Mouse (Mus musculus) erythroblast, embryonic 14.5 days (primary cell): ENCODE data around the gene Atp9a. TPM values are rescaled to one million over a fixed set of nuclear protein-coding genes. Genes with fewer than 3 reads are reported as not detected.

Experiments
- H3K27me3 ChIP-seq: 2 replicates; pipeline ENCODE4 v1.6.1; 2012; ENCODE audit warnings: inconsistent platforms; ENCODE audit not compliant: control insufficient read depth
- H3K36me3 ChIP-seq: 2 replicates; pipeline ENCODE4 v1.6.1; 2012; ENCODE audit warnings: mild to moderate bottlenecking, inconsistent platforms; ENCODE audit not compliant: control insufficient read depth
- H3K4me1 ChIP-seq: 2 replicates; pipeline ENCODE4 v1.6.1; 2012; ENCODE audit warnings: inconsistent platforms; ENCODE audit not compliant: control insufficient read depth
- H3K4me3 ChIP-seq: replicated peaks from 2 replicates; pipeline ENCODE3; 2012; ENCODE audit warnings: moderate library complexity, mild to moderate bottlenecking, inconsistent platforms
- H3K9me3 ChIP-seq: 2 replicates; pipeline ENCODE4 v1.6.1; 2012; ENCODE audit warnings: low read length, inconsistent platforms, mixed read lengths; ENCODE audit not compliant: control insufficient read depth
- GATA1 ChIP-seq: IDR thresholded peaks from 2 replicates; pipeline ENCODE4 v1.6.1; 2012; ENCODE audit warnings: low read length, inconsistent platforms, mixed read lengths
- TAL1 ChIP-seq: IDR thresholded peaks from 3 replicates; pipeline ENCODE4 v1.6.1; 2012; ENCODE audit warnings: low read length, inconsistent platforms, mixed read lengths
- polyA plus RNA-seq: library from polyadenylated mRNA; stranded (reverse); fragments of >175 nt; gene quantifications from 2 replicates; pipeline ENCODE4 v1.2.3, GENCODE M21; 2012

Gene Atp9a
- polyA plus RNA-seq, 1 experiment, result 0.03 TPM

DNA sequence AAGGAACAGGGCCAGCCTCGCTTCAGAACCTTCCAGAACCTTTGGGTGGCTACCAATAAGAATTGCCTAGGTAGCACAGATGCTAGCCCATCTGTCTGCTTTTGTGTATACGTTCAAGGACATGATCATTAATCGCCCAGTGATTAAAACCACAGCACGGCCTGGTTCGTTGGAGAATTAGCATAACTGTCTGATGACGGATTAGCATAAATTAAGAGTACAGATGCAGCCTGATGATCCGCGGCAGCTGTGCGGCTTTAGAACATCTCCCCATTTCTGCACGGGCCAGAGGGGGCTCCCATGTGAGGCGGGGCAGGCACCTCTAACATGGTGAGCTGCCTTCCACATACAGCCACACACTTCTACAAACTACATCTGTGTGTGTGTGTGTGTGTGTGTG, 100.0 kb downstream of the Atp9a start:
- TF ChIP-seq GATA1 (no peak), TAL1 (no peak)
- Histone ChIP-seq H3K36me3 (no peaks in the 10 kb centered on the region; the same call in 1 of the 2 replicates), H3K9me3 (no peaks in the 10 kb centered on the region), H3K4me3 (no peak overlapping the region), H3K4me1 (no peaks in the 10 kb centered on the region), H3K27me3 (no peaks in the 10 kb centered on the region)

DNA sequence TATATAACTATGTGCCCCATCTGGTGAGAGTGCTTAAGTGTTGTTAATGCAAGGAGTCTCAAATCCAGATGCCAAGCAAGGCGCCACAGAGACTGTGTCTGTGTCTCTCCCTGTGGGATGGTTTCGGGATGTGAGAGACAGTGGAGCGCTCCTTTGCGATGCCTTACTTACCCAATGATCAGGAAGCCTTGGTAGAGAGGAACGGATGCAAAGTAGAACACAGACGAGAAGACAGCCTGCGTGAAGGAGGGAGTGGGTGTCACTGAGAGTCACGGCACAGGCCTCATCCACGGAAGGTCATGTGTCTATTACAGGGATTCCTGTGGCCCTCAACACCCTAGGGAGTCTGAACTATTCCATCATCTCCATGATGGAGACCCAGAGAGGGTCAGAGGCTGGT, 101.7 kb downstream of the Atp9a start:
- no peaks in the 10 kb centered on the region; the same call in 1 of the 2 replicates for H3K36me3 ChIP-seq
- H3K9me3 ChIP-seq, result no peaks in the 10 kb centered on the region
- no peaks in the 10 kb centered on the region for H3K4me1 ChIP-seq
- no peaks in the 10 kb centered on the region for H3K27me3 ChIP-seq
- no peak for TF ChIP-seq TAL1
- no peak for TF ChIP-seq GATA1
- H3K4me3 ChIP-seq, result no peak overlapping the region

DNA sequence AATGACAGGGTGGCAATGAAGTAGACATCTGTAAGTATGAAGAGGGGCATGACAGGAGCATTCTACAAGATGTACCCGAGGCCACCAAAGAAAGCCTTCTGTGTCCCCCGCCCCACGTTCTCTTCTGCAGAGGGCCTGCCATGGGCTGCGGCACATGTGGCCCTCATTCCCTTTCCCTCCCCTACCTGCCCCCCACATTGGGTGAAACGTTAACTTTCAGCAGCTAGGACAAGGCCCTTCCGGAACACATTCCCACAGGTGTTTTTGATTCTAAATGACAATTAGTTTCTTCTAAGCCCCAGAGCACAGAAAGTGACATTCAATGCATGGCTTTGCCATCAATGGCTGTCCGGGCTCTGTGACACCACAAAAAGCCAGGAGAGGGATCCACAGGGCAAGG, 107.3 kb downstream of the Atp9a start:
- Histone ChIP-seq H3K27me3 (peaks cover 3% of the 10 kb centered on the region; the same call in 1 of the 2 replicates), H3K4me3 (no peak overlapping the region), H3K4me1 (peaks cover 13% of the 10 kb centered on the region), H3K9me3 (no peaks in the 10 kb centered on the region), H3K36me3 (no peaks in the 10 kb centered on the region)
- TF ChIP-seq TAL1 (no peak), GATA1 (no peak)

DNA sequence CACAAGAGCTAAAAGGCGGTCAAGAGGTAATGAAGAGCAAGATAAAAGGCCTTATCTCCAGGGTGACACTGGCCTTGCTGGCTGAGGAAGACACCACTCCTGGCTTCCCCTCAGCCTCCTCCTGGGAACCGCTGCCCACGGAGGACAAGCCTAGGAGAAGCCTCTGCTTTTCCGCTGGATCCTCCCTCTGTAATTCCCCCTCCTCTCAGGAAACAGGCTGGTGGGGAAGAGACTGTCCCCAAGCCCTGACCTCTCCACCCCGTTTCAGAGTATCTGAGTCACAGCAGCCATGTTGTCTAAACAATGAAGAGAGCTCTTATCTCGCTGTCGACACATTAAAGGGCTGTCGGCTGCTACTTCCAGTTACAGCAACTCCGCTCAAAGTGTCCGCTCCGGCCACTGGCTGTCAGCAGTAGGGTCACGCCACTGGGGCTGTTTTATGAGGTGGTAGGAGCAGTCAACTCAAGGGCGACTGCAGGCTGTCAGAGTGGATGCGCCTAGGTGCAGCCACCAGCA, 108.8 kb downstream of the Atp9a start:
- H3K9me3 ChIP-seq, result no peaks in the 10 kb centered on the region
- peaks cover 13% of the 10 kb centered on the region for H3K4me1 ChIP-seq
- H3K27me3 ChIP-seq, result peaks cover 3% of the 10 kb centered on the region; the same call in 1 of the 2 replicates
- no peaks in the 10 kb centered on the region for H3K36me3 ChIP-seq
- TF ChIP-seq TAL1 (no peak), GATA1 (no peak)
- peak overlapping the region; percentile 16 for H3K4me3 ChIP-seq

DNA sequence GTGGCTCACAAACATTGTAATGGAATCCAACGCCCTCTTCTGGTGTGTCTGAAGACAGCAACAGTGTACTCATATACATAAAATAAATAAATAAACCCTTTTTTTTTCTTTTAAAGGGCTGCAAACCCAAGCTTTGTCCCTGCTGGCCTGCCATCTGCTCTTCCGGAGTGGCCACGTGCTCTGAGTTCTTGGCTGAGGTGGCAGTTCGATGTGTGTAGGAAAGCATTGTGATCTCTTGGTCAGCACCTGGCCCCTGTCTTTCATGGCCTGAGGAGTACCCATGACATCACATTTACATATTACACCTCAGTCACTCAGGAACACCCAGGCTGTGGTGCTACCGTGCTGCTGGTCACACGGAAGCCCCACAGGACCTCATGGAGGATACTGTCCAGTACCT, 109.7 kb downstream of the Atp9a start:
- peaks cover 13% of the 10 kb centered on the region for H3K4me1 ChIP-seq
- H3K9me3 ChIP-seq, result no peaks in the 10 kb centered on the region
- TF ChIP-seq GATA1 (no peak), TAL1 (no peak)
- no peak overlapping the region for H3K4me3 ChIP-seq
- H3K27me3 ChIP-seq, result peaks cover 3% of the 10 kb centered on the region; the same call in 1 of the 2 replicates
- no peaks in the 10 kb centered on the region for H3K36me3 ChIP-seq

DNA sequence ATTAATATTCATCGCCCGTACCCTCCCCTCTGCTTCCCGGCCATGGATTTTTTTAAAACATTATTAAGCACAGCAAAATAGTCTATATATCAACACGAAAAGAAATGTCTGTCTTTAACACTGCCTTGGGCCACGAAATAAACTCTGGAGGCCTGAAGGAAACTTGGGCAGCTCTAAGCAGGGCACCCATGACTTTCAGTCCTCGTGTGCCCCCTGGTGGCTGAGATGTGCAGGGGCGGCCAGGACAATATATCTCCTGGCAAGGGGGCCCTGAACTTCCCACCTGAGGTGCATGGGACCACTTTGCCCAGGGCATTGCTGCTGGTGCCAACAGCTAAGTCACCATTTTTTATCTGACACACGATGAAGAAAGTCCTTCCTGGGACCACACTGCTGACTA, 113.4 kb downstream of the Atp9a start:
- H3K4me3 ChIP-seq, result no peak overlapping the region

DNA sequence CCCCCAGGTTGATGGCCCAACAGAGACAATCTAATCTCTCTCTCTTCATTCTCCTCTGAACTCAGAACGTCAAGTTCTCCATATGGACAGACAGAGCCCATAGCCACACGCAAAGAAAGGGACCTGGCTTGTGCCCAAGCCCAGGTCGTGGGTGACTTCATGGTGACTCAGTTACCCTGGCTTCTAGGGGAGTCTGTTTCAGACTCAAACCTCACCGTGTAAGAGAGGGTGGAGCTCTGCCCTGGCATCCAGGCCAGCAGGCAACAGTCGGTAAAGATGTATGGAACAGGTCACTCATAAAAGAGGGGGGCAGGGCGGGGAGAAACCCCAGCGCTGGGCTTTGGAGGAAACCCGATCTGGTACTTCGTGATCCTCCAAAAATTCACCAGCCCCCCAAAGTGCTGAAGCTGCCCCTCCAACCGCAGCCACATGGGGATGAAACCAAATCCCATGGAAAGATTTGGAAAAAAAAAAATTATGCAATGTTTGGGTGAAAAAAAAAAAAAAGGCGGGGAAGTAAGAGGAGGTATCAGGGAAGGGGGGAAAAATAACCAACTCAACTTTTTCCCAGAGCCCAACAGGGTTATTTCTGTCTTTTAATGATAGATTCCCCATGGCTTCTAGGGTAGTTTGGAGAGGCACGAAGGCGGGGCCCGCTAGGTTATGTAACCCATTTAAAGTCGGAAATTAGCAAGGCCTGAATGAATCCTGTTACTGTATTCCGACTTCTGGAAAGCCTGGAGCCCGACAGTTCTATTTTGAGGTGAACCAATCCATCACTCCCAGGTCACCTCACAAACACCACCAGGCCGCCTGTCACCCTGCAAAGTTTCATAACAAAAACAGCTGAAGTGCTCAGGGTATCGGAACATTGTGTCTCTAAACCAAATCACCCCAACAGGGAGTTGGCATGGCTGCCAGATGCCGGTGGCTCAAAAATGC, 114.1 kb downstream of the Atp9a start:
- H3K27me3 ChIP-seq, result peaks cover 3% of the 10 kb centered on the region; the same call in 1 of the 2 replicates
- TF ChIP-seq TAL1 (no peak), GATA1 (no peak)

More for the DNA sequence above, 113.4 kb downstream of the Atp9a start:
- Histone ChIP-seq H3K27me3 (peaks cover 3% of the 10 kb centered on the region; the same call in 1 of the 2 replicates), H3K36me3 (no peaks in the 10 kb centered on the region), H3K9me3 (peaks cover 8% of the 10 kb centered on the region), H3K4me1 (peaks cover 11% of the 10 kb centered on the region)
- TF ChIP-seq TAL1 (no peak), GATA1 (no peak)

DNA sequence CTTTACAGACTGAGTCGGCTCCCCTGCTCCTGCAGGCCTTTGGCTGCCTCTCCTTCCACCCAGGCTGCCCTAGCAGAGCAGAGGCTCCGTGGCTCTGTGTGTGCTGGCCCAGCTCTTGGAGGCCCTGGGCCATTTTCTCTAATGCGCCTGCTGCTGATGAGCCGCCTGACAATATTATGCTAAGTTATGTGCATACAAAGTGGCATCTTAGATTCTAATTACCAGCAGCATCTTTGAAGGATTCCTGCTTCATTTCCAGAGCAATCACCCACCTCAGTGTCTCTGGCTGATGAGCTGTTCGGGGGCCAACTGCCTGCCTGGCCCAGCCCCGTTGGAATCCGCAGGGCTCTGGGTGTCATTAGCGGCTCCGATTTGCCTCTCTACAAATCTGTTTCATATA, 115.8 kb downstream of the Atp9a start:
- Histone ChIP-seq H3K36me3 (no peaks in the 10 kb centered on the region), H3K4me1 (no peaks in the 10 kb centered on the region), H3K9me3 (peaks cover 24% of the 10 kb centered on the region), H3K27me3 (peaks cover 3% of the 10 kb centered on the region; the same call in 1 of the 2 replicates), H3K4me3 (no peak overlapping the region)
- no peak for TF ChIP-seq GATA1
- no peak for TF ChIP-seq TAL1

More for the DNA sequence above, 114.1 kb downstream of the Atp9a start:
- Histone ChIP-seq H3K4me3 (no peak overlapping the region), H3K36me3 (no peaks in the 10 kb centered on the region), H3K4me1 (peaks cover 4% of the 10 kb centered on the region), H3K9me3 (peaks cover 15% of the 10 kb centered on the region)

DNA sequence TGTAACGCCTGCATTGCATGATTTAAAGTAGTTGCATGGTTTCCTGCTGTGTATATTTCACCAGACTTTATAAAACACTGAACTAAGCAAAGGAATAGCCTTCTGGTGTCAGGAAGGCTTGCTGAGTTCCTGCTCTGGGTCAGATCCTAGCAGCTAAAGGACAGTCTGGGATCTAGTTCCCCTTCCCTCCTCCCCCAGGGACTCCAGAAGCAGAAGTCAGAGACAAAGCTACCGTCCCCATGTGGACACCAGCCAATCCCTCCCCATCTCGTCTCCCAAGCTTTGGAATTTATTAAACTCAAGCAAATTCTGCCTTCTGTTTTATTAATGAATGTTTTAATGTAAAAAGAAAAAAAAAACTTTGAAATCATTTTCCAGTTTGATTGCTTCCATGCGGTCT, 117.1 kb downstream of the Atp9a start:
- H3K27me3 ChIP-seq, result no peaks in the 10 kb centered on the region
- no peak overlapping the region for H3K4me3 ChIP-seq
- H3K9me3 ChIP-seq, result peaks cover 24% of the 10 kb centered on the region
- no peaks in the 10 kb centered on the region for H3K36me3 ChIP-seq
- TF ChIP-seq GATA1 (no peak), TAL1 (no peak)
- no peaks in the 10 kb centered on the region for H3K4me1 ChIP-seq
